Mouse (Mus musculus) mesoderm, embryonic 11.5 days (tissue): ENCODE results near the gene Usp36.
"Not testable (repeated sequence)": the region's sequence is repeated elsewhere in the genome, so short reads cannot be mapped to it uniquely, and the experiment has no call there.

Source experiments
- DNase-seq: peaks from one replicate; pipeline ENCODE4 v3.0.0-alpha.2; 2012; ENCODE audit warnings: low read depth, low spot score

Gene Usp36

DNA sequence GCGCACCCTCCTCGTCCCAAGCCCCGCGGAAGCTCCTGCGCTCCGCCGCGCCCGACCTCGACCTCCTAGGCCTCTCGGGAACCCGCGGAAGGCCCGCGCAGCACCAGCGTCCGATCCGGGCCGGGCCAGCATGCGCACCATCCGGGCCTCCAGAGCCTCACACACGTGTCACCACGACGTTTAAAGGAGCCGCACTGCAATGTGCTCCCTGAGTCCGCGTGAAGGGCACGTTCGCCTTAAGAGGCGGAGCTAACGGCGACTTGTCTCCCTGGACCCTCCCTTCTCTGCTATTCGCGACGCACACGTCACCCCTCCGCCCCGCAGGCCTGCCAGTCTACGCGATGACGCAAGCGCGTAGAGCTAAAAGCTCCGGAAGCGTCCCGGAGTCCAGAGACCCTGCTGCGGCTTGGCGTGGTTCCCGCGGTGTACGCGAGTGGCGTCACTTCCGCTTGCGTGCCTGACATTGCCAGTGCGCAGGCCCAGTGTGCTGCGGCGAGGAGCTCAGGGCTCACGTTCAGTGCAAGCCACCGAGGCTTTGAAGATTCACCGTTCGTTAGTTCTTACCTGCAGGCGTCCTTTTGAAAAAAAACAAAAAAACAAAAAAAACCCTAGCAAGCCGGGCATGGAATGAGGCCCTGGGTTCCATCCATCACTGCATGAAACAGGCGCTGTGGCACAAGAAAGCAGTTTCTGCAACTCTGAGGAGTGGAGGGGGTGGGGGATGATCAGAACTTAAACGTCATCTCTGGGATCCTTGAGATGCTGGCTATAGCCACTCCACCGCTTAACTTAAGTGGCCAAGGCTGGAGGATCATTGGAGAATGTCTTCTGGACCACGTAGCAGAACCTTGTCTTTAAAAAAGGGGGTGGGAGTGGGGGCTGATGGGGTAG, at the start of gene Usp36:
TSS of gene Usp36 (minus strand) at position 246 of the 891 bp plus-strand sequence.
- peak; percentile 100 for DNase-seq

DNA sequence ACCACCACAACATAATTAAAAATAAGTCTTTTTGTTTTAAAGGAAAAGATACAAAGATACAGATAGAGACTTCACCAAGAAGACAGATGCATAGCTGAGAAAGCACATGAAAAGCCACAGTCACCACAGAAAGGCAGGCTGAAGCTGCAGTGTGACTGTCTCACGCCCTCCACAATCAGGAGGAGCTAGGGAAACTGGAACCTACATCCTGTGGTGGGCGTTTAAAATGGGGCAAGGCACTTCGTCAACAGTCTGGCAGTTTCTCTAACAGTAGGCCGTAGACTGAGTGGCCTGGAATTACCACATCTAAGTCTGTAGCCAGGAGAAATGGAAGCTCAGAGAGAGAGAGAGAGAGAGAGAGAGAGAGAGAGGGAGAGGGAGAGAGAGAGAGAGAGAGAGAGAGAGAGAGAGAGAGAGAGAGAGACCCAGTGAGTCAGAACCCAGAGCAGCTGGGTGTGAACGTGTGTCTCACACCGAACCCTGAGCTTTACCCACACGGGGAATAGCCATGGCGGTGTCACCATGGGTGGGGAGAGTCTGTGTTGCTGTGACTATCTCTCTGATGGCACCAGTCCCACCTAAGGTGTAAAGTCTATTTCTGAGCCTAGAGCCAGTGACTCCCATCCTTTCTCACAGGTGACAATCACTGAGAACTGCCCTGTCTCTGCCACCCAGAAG, 47.6 kb upstream of the Usp36 start:
- DNase-seq = no peak

GRCm38 (mm10) chr11:118333431-118333830, 43.4 kb upstream of the Usp36 start:
- DNase-seq = no peak

DNA sequence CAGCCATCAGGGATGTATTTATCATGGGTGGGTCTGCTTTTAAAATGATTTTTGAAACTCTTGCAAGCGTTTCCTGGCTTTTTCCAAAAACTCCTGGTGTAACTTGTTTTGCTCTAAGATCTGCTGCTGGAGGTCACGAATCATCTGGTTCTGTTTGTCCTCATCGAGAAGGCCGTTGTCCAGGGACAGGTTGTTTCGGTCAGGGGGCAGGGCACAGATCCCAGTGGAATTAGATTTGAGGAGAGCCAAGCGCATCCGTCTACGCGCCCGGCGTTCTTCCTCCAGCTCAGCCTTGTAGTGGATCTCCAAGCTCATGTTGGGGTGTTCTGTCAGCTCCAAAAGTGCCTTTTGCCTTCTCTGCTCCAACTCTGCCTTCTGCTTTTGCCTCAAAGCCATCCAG, 42.3 kb upstream of the Usp36 start:
- no peak for DNase-seq

GRCm38 (mm10) chr11:118330777-118331176, 40.7 kb upstream of the Usp36 start:
- no peak for DNase-seq

DNA sequence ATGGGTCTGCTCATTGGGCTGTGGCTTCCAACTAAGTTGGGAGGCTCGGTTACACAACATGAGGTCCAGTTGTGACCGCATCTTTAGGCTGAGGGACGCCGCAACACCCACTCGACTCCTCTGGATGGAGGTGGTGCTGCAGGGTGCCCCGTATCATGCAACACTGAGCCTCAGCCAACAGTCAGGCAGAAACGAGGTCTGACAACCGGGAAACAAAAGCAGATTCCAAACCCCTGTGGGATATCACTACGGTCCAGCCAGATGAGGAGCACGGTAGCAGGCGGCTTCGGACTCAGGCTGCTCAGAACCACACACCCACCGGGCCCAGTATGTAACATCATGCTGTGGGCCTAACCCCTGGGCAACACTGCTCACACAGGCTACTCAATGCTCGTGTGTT, 40.3 kb upstream of the Usp36 start:
- no peak for DNase-seq

- no peak for DNase-seq
Observed at GRCm38 (mm10) chr11:118328947-118329346, 38.9 kb upstream of the Usp36 start.

- no peak for DNase-seq
Observed at GRCm38 (mm10) chr11:118328511-118328910, 38.5 kb upstream of the Usp36 start.

DNA sequence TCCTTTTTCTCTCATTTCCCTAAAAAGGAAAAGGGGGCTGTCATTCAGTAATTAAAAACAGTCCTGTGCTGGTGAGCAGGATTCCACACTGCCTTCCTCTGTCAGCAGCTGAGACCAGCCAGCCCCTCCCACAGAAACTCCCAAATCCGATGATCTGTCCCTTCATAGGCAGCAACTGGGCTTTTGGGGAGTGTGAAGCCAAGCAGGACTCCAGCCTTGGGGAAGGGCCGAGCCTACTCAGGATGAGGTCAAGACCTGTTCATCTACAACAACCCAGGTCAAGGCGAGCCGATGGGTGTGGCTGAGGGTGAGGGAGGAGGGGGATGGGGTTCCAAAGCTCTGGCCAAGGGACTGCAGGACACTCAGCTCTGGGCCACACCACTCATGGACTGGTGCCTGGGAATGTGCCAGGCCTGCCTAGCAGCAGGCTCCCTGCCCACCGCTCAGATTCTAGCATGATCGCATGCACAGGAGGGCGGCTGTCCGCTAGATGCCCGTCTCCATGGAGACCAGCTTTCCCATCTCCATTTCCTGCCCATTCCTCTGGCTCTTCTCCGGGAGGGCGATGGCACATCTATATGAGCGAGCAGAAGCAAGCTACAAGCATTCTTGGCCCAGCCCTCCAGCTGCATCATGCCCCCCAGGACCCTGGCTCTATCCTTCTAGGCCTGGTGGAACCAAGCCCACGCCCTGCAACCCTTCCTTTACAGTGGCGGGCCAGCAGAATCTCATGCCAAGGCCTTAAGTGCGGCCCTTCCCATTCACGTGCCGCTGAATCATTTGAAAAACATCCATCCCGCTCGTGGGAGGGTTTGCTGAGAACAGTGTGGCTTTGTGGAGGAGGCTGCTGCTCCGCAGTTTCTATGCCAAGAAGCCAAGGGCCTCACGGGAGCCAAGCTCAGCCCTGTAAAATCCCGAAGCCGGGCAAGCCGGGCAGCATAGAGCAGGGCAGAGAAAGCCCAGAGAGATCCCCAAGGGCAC, 37.2 kb upstream of the Usp36 start:
- peak; percentile 47 for DNase-seq

GRCm38 (mm10) chr11:118326491-118326890, 36.4 kb upstream of the Usp36 start:
- no peak for DNase-seq

- peak; percentile 81 for DNase-seq
Observed at GRCm38 (mm10) chr11:118324541-118324940, 34.5 kb upstream of the Usp36 start.

DNA sequence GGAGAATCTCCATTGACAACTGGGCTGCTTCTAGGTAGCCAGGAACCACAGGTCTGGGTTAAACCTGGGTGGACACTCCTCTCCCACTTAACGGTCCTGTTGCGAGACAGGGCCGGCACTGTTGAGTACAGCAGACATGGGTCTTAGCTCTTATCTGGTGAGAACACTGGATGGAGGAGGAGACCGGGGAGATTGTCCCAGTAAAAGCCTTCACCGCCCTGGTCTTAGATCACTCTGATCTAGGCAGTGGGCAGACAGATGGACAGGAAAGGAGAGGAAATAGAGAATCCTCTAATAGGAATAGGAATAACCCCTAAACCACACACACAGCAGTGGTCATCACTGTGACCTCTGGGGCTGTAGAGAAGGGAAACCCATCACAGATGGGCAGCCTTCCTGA, 33.9 kb upstream of the Usp36 start:
- no peak for DNase-seq

DNA sequence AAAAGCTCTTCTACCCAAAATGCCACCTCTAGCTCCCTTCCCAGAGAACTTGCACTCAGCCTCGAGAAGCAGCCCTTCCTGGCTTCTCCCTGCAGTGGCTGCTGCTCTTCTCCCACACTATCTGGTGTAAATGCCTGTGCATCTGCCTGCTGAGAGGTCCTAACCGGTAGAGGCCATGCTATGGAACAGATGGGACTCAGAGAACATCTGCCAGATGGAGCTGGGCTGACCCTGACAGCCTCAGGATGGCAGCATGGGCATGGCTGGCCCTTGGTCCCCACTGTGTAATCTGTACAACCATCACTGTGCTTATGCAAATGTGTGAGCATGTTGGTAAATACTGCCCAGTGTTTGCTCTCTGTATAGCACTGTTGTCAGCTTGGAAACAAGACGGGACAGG, 32.6 kb upstream of the Usp36 start:
- no peak for DNase-seq

- DNase-seq = no peak
Observed at GRCm38 (mm10) chr11:118321971-118322370, 31.9 kb upstream of the Usp36 start.

DNA sequence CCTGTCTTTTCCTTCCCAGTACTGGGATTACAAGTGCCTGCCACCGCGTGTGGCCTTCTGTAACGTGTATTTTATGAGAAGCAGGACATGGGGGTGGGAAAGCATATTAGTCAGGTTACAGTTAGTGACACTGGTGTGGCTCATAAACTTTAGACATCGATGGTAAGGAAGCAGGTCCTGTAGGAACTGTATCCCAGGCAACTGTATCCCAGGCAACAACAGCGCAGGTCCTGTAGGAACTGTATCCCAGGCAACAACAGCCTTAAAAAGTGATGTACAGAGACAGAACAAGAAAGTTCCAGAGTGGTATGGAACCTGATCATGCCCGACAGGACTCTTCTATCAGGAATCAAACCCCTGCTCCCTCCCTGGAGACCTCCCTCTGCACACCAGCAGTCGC, 31.5 kb upstream of the Usp36 start:
- DNase-seq = no peak

GRCm38 (mm10) chr11:118318678-118319077, 28.6 kb upstream of the Usp36 start:
- peak; percentile 42 for DNase-seq

DNA sequence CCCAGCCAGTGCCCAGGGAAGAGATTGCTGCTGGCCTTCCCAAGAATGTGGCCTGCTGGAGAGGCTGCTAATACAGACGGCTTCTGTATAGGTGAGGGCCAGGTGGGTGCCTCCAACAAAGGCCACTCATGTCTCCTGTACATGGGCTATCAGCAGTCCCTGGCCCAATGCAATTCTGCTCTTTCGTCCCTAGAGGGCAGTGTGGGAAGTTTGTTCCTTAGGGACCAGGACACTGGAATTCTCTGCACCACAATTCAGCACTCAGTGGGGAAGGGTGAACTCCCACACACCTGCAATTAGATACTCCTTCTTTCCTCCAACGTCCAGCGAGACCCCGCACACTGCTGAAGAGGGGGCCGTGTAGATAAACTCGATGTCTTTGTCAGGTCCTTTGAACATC, 27.1 kb upstream of the Usp36 start:
- DNase-seq = peak; percentile 76

DNA sequence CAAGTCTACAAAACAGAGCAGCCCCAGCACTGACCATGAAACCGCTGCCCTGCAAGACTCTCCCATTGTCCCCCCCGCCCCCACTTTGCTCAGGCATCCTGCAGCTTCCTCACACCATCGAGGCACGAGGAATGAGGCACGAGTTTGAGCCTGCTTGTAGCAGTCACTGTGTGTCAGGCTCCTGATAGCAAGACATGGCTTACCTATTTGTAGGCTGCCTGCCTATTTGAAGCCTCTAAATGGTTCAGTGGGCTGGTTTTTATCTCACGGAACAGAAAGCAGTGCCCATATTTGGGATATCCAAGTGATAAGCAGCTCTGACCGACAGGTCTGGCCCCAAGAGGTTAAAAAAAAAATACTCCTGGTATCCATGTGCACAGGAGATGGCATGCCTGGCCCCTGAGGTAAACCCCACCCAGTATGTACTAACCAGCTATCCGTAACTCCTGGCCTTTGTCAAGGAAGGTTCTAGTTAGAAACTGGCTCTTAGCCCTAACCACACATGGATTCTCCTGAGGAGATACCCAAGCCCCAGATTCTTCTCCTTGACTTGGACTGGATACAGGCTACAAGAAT, 26.3 kb upstream of the Usp36 start:
- DNase-seq = no peak

DNA sequence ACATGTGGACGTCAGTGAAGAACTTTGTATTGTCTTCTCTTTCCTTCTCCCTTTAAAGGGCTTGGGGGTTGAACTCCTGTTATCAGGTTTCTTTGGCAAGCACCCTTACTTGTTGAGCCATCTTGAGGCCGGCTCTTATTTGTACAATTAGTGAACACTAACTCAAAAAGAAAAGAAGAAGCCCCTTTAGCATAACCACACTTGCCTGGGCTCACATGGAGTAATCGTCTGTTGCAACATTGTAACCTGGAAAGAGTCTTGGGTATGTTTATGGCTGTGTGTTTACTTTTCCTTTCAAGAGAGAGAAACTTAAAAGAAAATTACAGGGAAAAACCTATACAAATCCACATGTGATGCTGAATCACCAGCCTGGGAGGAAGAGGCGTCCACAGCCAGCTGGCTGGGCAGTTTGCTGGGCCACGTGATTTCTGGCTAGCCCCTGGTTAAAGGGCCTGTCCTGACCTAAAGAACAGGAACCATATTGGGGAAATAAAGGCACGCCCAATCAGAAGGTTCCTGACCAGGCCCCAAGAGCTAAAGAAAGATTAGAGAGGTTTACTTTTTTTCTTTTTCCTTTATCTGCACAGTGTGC, 22.2 kb upstream of the Usp36 start:
- DNase-seq = no peak

DNA sequence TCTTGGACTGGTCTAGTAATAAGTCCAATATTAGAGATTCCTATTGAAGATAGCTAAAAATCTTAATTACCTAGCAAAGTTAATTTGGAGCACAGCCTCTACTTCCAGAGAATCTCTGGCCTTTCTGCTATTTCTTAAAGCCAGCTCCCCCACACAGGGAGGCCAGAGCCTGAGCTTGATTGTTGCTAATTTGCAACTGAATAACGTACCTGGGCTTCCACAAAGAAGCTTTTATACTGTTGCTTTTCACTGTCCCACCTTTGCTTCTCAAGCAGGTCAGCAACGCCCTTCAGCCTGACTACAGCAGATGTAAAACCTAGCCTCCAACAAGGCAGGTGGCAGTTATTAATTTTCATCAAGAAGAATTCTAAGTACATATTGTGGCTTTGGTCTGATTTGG, 17.9 kb upstream of the Usp36 start:
- DNase-seq = not testable (repeated sequence)

DNA sequence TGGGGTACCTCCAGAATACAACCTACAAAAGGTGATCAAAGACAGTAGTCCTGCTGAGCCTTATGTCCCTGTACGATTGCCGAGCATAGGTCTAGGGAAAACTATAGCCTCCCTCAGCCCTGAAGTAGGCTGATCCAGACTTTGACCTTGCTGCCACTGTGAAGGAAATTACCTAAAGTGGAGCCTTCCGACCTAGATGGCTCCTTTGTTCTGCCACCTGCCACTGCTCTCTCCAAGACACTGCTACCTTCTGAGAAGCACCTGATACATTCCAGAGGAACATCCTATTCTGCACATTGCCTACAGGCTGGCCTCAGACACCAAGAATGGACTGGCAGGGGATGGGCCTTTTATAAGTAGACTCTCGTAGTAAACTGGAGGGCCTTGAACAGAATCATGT, 13.9 kb upstream of the Usp36 start:
- not testable (repeated sequence) for DNase-seq
